Mouse (Mus musculus) CD4-positive helper T cell, adult 2 months (primary cell): ENCODE data around the gene Mthfd1.

Experiments
- DNase-seq: peaks from one replicate; pipeline ENCODE4 v3.0.0-alpha.2; 2012; ENCODE audit warnings: low read depth, missing footprints, low spot score

The Mthfd1 gene

DNA sequence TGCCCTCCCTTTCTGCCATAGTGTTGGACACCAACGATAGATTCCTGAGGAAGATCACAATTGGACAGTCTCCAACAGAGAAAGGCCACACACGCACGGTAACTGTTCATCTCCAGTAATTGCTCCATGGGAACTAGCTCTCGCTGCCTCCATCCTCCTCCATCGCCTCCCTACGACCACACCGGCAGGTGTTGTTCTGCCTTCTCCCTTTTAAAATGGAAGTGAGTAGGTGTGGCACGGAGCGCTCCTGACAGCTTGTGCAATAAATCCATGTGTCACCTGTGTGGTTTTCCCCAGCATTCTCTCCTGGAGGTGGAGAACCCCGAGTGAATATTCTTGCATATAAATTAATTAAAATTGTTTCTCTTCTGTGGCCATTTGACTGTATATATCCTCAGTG, 45.3 kb downstream of the Mthfd1 start:
- DNase-seq = no peak

DNA sequence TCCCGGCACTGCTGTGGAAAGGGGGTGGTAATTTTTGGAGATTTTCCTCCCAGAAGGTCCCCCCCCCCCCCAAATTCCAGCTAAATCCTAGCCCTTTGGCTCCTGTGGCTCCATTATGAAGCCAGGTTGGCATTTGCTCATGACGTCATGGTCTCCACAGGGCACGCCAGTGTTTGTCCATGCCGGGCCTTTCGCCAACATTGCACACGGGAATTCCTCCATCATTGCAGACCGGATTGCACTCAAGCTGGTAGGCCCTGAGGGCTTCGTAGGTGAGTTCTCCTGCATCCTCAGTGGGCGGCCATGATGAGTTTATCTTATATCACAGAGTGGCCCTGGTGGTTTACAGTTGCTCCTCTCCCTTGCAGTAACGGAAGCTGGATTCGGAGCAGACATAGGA, 48.4 kb downstream of the Mthfd1 start:
- no peak for DNase-seq

DNA sequence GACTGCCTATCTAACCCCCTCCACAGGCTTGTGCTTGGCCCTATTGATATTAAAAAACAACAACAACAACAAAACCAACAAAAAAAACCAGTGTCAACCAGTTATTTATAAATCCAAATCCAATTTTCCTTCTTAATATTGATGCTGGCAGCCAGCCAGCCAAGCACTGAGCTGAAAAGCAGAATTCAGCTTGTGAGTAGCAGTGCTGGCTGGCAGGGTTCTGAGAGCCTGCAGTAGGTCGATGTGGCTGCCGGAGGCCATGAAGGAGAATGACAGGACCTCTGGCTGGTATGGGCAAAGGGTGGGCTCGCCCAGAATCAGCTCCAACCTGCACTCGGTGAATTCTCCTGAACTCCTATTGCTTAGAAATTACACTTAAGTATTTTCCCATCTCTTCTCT, 49.1 kb downstream of the Mthfd1 start:
- no peak for DNase-seq

DNA sequence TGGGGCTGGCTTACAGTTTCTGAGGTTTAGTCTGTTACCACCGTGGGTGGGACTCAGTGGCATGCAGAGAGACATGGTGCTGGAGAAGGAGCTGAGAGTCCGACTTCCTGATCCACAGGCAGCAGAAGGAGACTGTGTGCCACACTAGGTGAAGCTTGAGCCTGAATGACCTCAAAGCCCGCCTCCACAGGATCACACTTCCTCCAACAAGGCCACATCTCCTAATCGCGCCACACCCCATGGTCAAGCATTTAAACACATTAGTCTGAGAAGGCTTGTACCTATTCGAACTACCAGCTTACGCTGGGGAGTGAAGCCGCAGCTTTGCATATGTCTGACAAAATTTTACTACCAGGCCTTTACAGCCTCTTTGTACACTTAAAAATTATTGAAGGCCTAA, 50.0 kb downstream of the Mthfd1 start:
- DNase-seq = no peak

DNA sequence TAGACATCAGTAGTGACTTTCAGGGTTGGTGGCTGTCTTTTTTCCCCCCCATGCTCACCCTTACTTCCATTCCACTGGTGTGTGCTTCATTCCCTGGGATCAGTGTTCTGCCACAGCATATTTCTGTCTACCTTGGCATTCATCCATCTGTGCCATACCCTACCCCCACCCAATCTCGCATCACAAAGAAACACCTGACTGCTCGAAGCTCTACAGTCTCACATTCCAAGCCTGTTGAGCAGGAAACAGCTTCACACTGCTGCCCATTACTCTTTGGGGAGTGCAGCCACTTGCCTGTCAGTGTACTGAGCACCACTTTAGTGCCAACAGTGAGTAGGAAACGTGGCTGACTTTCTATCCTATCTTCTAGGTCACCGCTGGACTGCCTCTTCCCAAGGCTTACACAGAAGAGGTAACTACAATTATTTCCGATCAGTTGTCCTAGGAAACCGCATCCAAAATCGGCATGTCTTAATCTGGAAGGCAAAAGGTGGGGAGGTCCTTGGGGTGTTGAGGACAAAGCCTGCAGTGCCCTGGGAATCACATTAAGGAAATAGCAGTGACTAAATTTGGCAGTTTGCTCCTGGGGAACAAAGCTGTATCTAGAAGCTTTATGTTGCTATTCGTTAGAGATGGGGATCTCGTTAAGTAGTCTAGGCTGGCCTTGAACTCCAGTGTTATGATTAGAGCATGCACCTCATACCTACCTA, 51.9 kb downstream of the Mthfd1 start:
- no peak for DNase-seq

DNA sequence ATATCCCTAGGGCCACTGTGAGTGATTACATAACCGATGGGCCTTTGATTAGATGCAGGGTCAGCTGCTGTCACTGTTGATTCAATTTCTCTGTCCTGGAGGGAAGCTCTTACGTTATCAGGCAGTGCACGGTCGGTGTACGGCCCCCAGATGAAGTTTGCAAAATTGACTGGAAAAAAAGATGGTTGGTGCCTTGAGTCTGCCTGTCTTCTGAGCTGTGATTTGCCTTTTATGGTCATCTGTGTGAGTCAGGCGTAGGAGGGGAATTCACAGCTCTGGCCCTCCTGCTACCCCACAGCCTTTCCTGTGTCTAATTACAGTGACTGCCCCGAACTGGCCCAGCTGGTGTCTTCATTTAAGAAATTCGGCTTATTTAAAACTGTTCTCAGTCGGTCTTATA, 52.9 kb downstream of the Mthfd1 start:
- DNase-seq = peak; percentile 66

DNA sequence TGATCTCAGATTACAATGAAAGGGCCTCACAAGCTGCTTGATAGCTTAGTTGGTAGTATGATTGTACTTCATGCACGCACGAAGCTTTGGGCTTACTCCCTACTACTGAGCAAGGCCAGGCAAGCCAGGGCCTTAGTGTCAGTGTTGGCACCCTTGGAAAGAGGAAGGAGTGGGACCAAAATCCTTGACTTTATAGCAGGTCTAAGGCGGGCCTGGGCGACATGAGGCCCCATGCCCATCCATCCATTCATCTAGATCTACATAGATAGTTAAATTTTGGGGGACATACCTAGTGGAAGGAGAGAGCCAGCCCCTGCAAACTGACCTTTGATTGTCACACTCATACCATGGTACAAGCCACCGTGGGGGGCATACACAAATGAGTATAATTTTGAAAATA, 53.3 kb downstream of the Mthfd1 start:
- DNase-seq = no peak

DNA sequence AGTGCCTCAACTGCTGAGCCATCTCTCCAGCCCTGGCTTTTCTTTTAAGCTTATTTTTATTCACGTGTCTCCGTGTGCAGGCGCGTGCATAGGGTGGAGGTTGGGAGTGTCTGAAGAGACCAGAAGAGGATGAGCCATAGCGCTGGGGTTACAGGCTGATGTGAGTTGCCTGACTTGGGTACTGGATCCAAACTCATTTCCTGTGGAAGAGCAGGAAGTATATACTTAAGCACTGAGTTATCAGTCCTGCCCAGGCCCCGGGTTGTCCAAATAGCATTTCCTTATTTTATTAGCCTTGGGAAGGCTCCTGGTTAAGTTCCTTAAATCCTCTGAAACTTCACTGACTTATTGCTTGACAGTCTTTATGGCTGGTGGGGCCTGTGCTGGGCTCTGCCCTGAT, 54.9 kb downstream of the Mthfd1 start:
- DNase-seq = no peak

DNA sequence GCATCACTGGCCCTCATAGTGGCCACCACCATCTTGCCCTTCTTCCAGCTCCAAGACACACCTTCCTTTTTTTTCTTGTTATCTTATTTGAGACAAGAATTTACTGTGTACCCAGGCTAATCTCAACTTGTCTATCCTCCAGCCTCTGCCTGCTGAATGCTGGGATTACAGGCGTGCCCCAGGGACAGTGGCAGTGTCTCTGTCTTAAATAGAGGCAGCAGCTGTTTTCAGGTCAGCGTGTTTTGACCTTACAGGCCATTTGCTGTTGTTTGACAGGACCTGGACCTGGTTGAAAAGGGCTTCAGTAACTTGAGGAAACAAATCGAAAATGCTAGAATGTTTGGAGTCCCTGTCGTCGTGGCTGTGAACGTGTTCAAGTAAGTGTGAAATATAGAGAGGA, 55.5 kb downstream of the Mthfd1 start:
- DNase-seq = no peak

DNA sequence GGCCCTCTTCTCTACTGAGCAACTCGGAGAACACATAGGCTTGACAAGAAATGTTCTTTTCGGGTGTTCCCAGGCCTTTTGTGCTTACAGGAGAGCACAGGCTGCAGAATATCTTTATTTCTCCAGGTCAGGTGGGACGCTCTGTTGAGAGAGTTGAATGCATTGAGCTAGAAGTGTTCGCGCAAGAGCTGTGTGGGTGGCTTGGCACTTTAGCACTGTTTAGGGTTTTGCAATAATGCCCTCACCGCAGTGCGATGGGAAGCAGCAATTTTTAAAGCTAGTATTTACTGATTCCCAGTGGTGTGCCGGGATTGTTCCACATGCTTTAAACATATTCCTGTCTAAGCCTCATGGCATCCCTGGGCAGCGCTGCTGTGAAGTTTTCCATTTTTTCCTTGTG, 56.1 kb downstream of the Mthfd1 start:
- no peak for DNase-seq

DNA sequence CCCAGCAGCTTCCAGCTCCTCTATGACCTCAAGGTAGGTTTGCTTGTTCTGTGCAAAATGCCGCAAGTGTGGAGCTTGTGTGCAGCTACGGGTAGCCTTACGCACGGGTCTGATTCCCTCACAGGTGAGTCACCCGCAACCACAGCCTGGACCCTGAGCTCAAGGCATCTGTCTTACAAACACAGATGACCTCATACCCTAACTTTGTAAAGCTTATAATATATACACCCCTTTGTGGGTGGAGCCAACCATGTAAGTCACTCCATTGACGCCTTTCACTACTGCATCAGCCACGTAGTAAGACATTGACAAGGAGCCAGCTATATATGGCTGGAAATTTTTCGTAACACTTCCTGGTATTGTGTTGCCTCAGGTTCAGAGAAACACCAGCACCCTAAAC, 56.9 kb downstream of the Mthfd1 start:
- peak; percentile 18 for DNase-seq

DNA sequence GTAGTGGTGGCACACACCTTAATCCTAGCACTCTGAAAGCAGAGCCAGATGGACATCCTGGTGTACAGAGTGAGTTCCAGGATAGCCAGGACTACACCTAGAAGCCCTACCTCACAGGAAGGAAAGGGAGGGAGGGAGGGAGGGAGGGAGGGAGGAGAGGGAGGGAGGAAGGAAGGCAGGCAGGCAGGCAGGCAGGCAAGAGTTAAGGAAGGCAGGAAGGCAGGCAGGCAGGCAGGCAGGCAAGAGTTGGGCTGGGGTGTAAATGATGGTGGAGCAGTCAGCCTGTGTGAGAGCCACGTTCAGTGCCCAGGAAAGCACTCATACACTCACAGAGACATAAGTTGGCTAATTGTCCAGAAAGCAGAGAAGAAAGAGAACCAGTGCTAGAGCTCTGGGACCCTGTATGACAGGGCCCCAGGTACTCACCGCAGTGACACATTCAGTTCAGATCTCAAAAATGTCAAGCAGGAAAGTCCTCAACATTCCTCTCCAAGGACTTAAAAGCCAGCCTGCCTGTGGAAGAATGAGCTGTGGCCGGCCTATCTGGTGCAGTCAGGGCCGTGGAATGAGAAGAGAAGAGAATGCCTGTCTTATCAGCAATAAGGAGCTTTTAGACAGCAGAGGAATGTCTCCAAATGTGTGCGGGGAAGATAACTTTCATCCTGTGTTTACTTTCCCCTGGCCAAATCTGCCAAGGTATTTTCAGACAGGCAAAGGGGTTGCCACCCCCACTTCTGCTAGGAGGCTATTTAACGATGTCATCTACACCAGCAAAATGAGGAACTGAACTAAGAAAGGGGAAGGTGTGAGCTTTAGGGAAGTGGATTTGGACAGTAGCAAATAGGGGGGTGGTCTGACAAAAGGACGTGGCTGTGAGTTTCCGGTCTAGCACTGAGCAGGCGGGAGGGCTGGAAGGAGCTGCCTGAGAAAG, 63.4 kb downstream of the Mthfd1 start:
- DNase-seq = no peak

DNA sequence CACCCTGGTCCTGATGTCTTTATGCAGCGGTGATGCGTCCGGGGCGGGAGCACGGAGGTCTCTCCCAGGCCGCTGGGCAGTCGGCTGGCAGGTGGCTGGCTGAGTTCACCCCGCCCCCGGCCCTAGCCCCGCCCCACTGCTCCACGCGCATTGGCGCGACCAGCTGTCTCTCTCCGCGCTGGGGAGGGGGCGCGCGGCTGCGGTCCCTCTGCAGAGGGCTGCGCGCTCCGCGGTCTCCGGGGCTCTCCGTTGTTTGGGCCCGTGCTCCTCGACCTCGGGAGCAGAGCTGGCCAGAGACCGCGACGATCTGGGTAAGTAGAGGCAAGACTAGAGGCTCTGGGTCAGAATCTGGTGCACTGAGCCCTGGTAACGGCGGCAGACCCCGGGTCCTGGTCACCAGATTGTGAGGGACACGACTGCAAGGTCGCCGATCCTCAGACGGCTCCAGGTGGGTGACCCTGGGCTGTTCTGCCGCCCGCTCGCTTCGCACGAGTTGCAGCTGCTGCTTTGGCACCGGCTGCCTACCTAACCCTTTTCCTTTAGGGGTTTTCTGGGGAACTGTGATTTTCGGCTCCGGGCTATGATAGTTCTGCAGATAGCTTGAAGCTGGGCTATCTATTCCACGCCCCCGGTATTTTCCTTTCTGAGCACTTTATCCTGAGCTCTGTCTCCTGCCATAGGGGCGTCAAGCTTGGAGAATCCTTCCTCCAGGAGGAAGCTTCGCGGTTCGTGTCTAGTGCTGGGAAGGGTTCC, 69.8 kb downstream of the Mthfd1 start, which contains the start of gene Akap5:
TSS of gene Akap5 (plus strand) at position 213 of the 753 bp plus-strand sequence.
- DNase-seq = peak; percentile 57

DNA sequence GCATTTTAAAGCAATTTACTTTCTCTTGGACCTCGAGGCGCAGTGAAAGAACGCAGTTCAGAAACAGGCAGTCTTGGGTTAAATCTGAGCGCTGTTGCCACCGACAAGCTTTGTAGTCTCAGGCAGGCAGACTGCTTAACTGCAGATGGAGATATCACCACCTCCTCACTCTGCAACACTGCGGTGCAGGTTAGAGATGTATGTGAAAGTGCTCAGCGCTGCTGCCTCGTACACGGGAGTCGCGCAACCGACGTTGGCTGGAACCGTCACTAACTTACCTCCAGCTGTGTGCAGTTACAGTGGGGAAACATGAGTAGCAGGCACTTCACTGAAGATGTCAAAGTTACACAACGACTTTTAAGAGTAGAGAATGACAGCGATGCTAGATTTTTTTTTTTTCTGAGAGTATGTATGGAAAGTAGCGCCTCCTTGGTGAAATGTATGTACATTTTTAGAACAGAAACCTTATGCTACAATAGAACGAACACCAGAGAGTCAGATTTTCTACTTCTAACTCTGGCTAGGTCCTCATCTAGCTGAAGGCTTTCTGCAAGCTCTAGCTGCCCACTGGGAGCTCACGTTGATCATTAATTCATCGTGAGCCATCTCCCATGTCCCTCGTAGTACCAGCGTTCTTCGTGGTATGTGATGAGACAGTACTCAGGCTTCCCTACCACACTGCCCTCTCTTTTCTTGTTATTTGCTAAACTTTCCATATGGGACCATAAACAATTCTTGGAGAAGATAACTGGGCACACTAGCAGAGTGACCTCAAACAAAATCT, 71.5 kb downstream of the Mthfd1 start:
- DNase-seq = no peak

DNA sequence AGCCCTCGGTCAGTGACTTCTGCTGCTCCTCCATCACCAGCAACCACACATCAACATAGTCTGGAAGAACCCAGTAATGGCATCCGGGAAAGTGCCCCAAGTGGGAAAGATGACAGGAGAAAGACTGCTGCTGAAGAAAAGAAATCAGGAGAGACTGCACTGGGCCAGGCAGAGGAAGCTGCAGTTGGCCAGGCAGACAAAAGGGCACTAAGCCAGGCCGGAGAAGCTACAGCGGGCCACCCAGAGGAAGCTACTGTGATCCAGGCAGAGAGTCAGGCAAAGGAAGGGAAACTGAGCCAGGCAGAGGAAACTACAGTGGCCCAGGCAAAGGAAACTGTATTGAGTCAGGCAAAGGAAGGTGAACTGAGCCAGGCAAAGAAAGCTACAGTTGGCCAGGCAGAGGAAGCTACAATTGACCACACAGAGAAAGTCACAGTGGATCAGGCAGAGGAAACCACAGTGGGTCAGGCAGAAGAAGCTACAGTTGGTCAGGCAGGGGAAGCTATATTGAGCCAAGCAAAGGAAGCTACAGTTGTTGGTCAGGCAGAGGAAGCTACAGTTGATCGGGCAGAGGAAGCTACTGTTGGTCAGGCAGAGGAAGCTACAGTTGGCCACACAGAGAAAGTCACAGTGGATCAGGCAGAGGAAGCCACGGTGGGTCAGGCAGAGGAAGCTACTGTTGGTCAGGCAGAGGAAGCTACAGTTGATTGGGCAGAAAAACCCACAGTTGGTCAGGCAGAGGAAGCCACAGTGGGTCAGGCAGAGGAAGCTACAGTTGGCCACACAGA, 73.7 kb downstream of the Mthfd1 start:
- DNase-seq = no peak

DNA sequence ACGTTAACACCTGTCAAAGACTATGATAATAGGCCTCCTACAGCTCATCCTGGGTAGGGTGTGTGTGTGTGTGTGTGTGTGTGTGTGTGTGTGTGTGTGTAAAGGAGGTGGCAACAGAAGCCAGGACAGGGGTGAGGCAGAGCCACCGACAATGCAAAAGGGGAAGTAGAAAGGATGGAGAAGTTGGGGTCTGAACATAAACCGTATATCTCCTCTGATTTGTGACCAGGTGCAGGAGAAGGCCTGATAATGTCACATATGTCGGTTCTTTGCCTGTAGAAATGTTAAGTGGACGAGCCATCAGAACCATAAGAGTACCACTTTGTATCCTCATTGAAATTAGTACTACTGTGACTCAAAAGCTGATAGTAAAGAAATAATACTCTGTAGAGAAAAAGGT, 78.6 kb downstream of the Mthfd1 start:
- DNase-seq = no peak

DNA sequence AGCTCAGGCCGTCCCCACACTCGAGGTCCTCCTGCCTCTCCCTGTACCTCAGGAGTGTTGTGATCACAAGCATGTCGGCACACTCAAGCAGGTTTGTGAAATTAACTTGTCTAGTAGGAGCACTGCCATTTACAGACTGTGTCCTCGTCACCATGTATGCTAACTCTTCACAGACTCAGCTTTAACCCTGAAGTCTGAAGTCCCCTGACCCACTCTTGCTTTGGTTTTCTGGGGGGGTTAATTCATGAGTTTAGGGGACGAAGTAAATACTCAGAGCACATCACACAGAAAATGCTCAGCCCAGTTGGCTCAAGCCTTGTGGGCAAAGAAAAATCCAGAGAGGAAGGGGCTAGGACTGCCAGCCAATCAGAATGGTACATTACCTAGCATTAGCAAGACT, 80.5 kb downstream of the Mthfd1 start:
- DNase-seq = no peak

DNA sequence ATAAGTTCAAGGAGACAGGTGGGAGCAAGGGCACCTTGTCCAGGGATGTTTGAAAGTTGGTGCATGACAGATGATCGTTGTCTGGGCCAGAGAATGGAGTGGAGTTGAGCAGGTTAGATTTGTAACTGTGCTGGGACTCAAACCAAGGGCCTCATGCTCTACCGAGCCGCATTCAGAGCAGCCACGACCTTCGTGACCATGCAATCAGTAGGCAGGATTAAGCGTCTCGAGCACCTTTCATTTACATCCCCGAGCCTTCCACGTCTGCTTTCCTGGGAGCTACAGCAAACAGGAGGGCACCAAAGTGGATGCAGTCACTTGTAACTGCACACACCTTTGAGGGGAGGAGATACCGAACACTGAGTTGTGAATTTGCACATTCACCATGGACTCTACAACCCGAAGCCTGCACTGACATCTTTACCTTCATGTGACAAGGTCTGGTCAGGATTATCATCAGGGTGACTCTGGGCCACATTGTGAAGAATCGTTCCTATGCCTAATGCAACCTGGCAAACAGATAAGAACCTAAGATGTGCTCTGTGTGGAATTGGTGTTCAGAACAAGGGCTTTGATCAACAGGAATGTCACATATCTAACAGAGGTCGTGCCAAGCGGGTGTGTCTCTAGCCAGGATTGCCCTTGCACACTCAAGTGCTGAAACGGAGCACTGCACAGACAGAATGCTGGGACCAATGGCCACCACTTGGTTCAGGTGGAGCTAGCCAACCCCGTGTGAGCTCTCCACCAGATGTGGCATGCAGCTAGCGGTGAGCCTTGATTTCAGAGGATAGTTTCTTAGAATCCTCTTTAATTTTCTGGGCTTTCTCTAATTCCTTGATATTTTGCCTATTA, 81.2 kb downstream of the Mthfd1 start:
- no peak for DNase-seq

DNA sequence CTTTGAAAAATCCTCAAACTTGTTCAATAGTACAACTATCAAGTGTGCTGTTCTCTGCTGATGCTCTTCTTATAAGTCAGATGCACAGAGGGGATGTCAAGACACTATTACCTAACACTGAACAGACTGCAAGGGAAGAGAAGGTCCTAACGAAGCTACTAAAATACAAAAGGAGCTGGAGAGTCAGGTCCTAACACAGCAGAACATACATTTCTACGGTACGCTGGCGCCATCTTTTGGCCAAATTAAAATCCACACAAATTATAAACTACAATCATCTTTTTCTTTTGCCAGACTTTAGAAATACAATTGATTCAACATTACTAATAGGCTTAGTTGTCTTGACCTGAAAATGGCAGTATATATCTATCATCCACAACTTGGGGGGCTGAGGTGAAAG, 86.0 kb downstream of the Mthfd1 start:
- DNase-seq = peak; percentile 67
